In genomic region chr2:73798136-73798535, GRCm38 (mm10) we compare ENCODE assay signal across 15 mouse cellular contexts. TPM values are rescaled to one million over a fixed set of nuclear protein-coding genes. Genes with fewer than 3 reads are reported as not detected.
DNase-seq lines count a peak whose midpoint lies in the region; ATAC-seq lines count a peak whose summit lies in the region.
"Had no signal": no experiment of that assay in that cellular context is flagged by ENCODE, and none has a peak within 500 bp of the region (broad histone marks: within the 10 kb centered on the region; RNA-seq: fewer than 3 reads in every experiment).

No protein-coding gene starts in this region.

- DNase-seq in forebrain, embryonic 11.5 days (ENCODE audit: low spot score), result no peak
- DNase-seq in forebrain, embryonic 10.5 days (ENCODE audit: extremely low spot score, low spot score), result no peak
- no peak for DNase-seq in natural killer cell, adult 2 months (ENCODE audit: low spot score in 2 of 2)
- DNase-seq: adrenal gland, adult 2 months; adrenal gland, postnatal 10 days; adrenal gland, postnatal 25 days; cerebellum, adult 11-12 months; cerebellum, adult 2 months; cerebellum, adult 9-10 months; cerebellum, postnatal 10 days; cerebellum, postnatal 25 days had no signal

- ATAC-seq in forebrain, embryonic 13.5 days, result peak; percentile 41; the same call in 1 of the 2 replicates
- no peak for ATAC-seq in forebrain, embryonic 11.5 days (replicated peaks; ENCODE audit: low FRiP score)
- ATAC-seq in forebrain, embryonic 15.5 days (replicated peaks), result 0 out of 2 replicates have a peak, but pooled peaks have one; percentile 19

- H3K9me3 ChIP-seq in forebrain, embryonic 13.5 days (replicated peaks), result no peaks in the 10 kb centered on the region
- no peaks in the 10 kb centered on the region for H3K9me3 ChIP-seq in forebrain, embryonic 11.5 days (ENCODE audit: control insufficient read depth, low read length)
- H3K9me3 ChIP-seq in forebrain, embryonic 15.5 days, result no peaks in the 10 kb centered on the region
- H3K9me3 ChIP-seq in forebrain, embryonic 10.5 days, result no peaks in the 10 kb centered on the region
- H3K9me3 ChIP-seq: embryonic facial prominence, embryonic 10.5 days; embryonic facial prominence, embryonic 12.5 days had no signal

- H3K27ac ChIP-seq in forebrain, embryonic 13.5 days, result no peak overlapping the region
- no peak overlapping the region for H3K27ac ChIP-seq in forebrain, embryonic 11.5 days (ENCODE audit: low read depth, low read length)
- no peak overlapping the region for H3K27ac ChIP-seq in forebrain, embryonic 15.5 days (replicated peaks)
- H3K27ac ChIP-seq in forebrain, embryonic 10.5 days, result no peak overlapping the region
- H3K27ac ChIP-seq: embryonic facial prominence, embryonic 10.5 days; embryonic facial prominence, embryonic 12.5 days had no signal

- no peak overlapping the region for H3K4me2 ChIP-seq in forebrain, embryonic 13.5 days
- no peak overlapping the region for H3K4me2 ChIP-seq in forebrain, embryonic 11.5 days (ENCODE audit: low read depth, low read length, severe bottlenecking)
- H3K4me2 ChIP-seq in forebrain, embryonic 15.5 days (replicated peaks), result no peak overlapping the region
- H3K4me2 ChIP-seq: embryonic facial prominence, embryonic 12.5 days had no signal

- no peak overlapping the region for H3K4me3 ChIP-seq in forebrain, embryonic 13.5 days
- no peak overlapping the region for H3K4me3 ChIP-seq in forebrain, embryonic 11.5 days (ENCODE audit: low read depth, low read length)
- H3K4me3 ChIP-seq in forebrain, embryonic 15.5 days, result no peak overlapping the region
- H3K4me3 ChIP-seq in forebrain, embryonic 10.5 days, result no peak overlapping the region
- H3K4me3 ChIP-seq: embryonic facial prominence, embryonic 10.5 days; embryonic facial prominence, embryonic 12.5 days had no signal

- H3K9ac ChIP-seq in forebrain, embryonic 13.5 days, result no peak overlapping the region
- no peak overlapping the region for H3K9ac ChIP-seq in forebrain, embryonic 11.5 days (ENCODE audit: low read length)
- H3K9ac ChIP-seq in forebrain, embryonic 15.5 days (replicated peaks), result no peak overlapping the region
- H3K9ac ChIP-seq: embryonic facial prominence, embryonic 12.5 days had no signal

- 38% methylated on average over 4 of the region's 4 CpGs for WGBS in forebrain, embryonic 13.5 days
- WGBS in forebrain, embryonic 11.5 days, result 53% methylated on average over 4 of the region's 4 CpGs
- WGBS in forebrain, embryonic 15.5 days, result 19% methylated on average over 4 of the region's 4 CpGs
- WGBS in forebrain, embryonic 10.5 days, result 66% methylated on average over 4 of the region's 4 CpGs

- H3K27me3 ChIP-seq in forebrain, embryonic 13.5 days, result no peaks in the 10 kb centered on the region
- H3K27me3 ChIP-seq in forebrain, embryonic 11.5 days (ENCODE audit: control insufficient read depth, insufficient read depth, low read length), result no peaks in the 10 kb centered on the region
- no peaks in the 10 kb centered on the region for H3K27me3 ChIP-seq in forebrain, embryonic 15.5 days
- no peaks in the 10 kb centered on the region for H3K27me3 ChIP-seq in forebrain, embryonic 10.5 days (ENCODE audit: poor library complexity, severe bottlenecking)
- H3K27me3 ChIP-seq: embryonic facial prominence, embryonic 12.5 days had no signal

- no peaks in the 10 kb centered on the region for H3K36me3 ChIP-seq in forebrain, embryonic 13.5 days (ENCODE audit: poor library complexity, severe bottlenecking)
- no peaks in the 10 kb centered on the region for H3K36me3 ChIP-seq in forebrain, embryonic 11.5 days (ENCODE audit: control insufficient read depth, insufficient read depth, low read length)
- no peaks in the 10 kb centered on the region for H3K36me3 ChIP-seq in forebrain, embryonic 15.5 days
- no peaks in the 10 kb centered on the region for H3K36me3 ChIP-seq in forebrain, embryonic 10.5 days (replicated peaks)
- H3K36me3 ChIP-seq: embryonic facial prominence, embryonic 10.5 days; embryonic facial prominence, embryonic 12.5 days had no signal

- H3K4me1 ChIP-seq in forebrain, embryonic 13.5 days, result peaks cover 10% of the 10 kb centered on the region
- no peaks in the 10 kb centered on the region for H3K4me1 ChIP-seq in forebrain, embryonic 11.5 days (replicated peaks; ENCODE audit: control insufficient read depth, insufficient read depth, low read length)
- no peaks in the 10 kb centered on the region for H3K4me1 ChIP-seq in forebrain, embryonic 15.5 days
- H3K4me1 ChIP-seq in forebrain, embryonic 10.5 days, result peaks cover 9% of the 10 kb centered on the region
- H3K4me1 ChIP-seq: embryonic facial prominence, embryonic 10.5 days; embryonic facial prominence, embryonic 12.5 days had no signal

RNA-seq across cellular contexts. Expression of gene Chn1, which starts 23.0 kb away (rescaled TPM):
- 67.9 and 71.9 TPM in 2 replicates for polyA plus RNA-seq in forebrain, embryonic 13.5 days (2015; fragmentation: Nextera tagmentation; extraction: Ambion mirVana)
- 62.2 and 63.4 TPM in 2 replicates for polyA plus RNA-seq in forebrain, embryonic 11.5 days (2014; fragmentation: Nextera tagmentation; extraction: Ambion mirVana)
- 87.9 and 94.9 TPM in 2 replicates for polyA plus RNA-seq in forebrain, embryonic 15.5 days (2015; fragmentation: Nextera tagmentation; extraction: Ambion mirVana)
- polyA plus RNA-seq in forebrain, embryonic 10.5 days (2016; fragmentation: Nextera tagmentation; extraction: Ambion mirVana), result 31.2 and 34.7 TPM in 2 replicates
